Mouse (Mus musculus): ENCODE measurements around the gene Flt3l.

Gene Flt3l

GRCm38 (mm10) chr7:45135993-45136567 is at the start of gene Flt3l, which contains the start of gene Gm45713:
Gene Flt3l, minus strand, starts transcription at chr7:45136432.
Gene Gm45713, minus strand, starts transcription at chr7:45136231.
- DNase-seq (ENCODE audit: low read depth, low spot score): peak; percentile 78

GRCm38 (mm10) chr7:45185921-45186320 is 49.7 kb upstream of the Flt3l start:
- DNase-seq (ENCODE audit: low read depth, low spot score): no peak

- no peak for DNase-seq (ENCODE audit: low read depth, low spot score)
Measured at GRCm38 (mm10) chr7:45183672-45184071, 47.4 kb upstream of the Flt3l start.

GRCm38 (mm10) chr7:45182606-45183005 is 46.4 kb upstream of the Flt3l start:
- DNase-seq (ENCODE audit: low read depth, low spot score): no peak

- peak; percentile 97 for DNase-seq (ENCODE audit: low read depth, low spot score)
Measured at GRCm38 (mm10) chr7:45182199-45182601, 46.0 kb upstream of the Flt3l start.

GRCm38 (mm10) chr7:45181540-45181939 is 45.3 kb upstream of the Flt3l start:
- DNase-seq (ENCODE audit: low read depth, low spot score): peak; percentile 46

- DNase-seq (ENCODE audit: low read depth, low spot score): no peak
Measured at GRCm38 (mm10) chr7:45180896-45181477, 44.8 kb upstream of the Flt3l start, which contains the start of gene Pth2. Gene Pth2, plus strand, starts transcription at chr7:45180995.

- no peak for DNase-seq (ENCODE audit: low read depth, low spot score)
Measured at GRCm38 (mm10) chr7:45179469-45179868, 43.2 kb upstream of the Flt3l start, which contains the start of gene Gfy. Gene Gfy, minus strand, starts transcription at chr7:45179569.

GRCm38 (mm10) chr7:45178550-45178949 is 42.3 kb upstream of the Flt3l start:
- no peak for DNase-seq (ENCODE audit: low read depth, low spot score)

- DNase-seq (ENCODE audit: low read depth, low spot score): no peak
Measured at GRCm38 (mm10) chr7:45176356-45176755, 40.1 kb upstream of the Flt3l start.

GRCm38 (mm10) chr7:45175929-45176328 is 39.7 kb upstream of the Flt3l start:
- DNase-seq (ENCODE audit: low read depth, low spot score): no peak

- no peak for DNase-seq (ENCODE audit: low read depth, low spot score)
Measured at GRCm38 (mm10) chr7:45175398-45175797, 39.2 kb upstream of the Flt3l start.

- DNase-seq (ENCODE audit: low read depth, low spot score): no peak
Measured at GRCm38 (mm10) chr7:45174567-45175280, 38.5 kb upstream of the Flt3l start.

- peak; percentile 83 for DNase-seq (ENCODE audit: low read depth, low spot score)
Measured at GRCm38 (mm10) chr7:45173772-45174171, 37.5 kb upstream of the Flt3l start.

GRCm38 (mm10) chr7:45172974-45173373 is 36.7 kb upstream of the Flt3l start:
- peak; percentile 70 for DNase-seq (ENCODE audit: low read depth, low spot score)

GRCm38 (mm10) chr7:45169495-45169894 is 33.3 kb upstream of the Flt3l start:
- DNase-seq (ENCODE audit: low read depth, low spot score): no peak

- DNase-seq (ENCODE audit: low read depth, low spot score): no peak
Measured at GRCm38 (mm10) chr7:45168656-45169055, 32.4 kb upstream of the Flt3l start.

- DNase-seq (ENCODE audit: low read depth, low spot score): no peak
Measured at GRCm38 (mm10) chr7:45167761-45168445, 31.7 kb upstream of the Flt3l start.

GRCm38 (mm10) chr7:45166950-45167401 is 30.7 kb upstream of the Flt3l start:
- DNase-seq (ENCODE audit: low read depth, low spot score): no peak

- no peak for DNase-seq (ENCODE audit: low read depth, low spot score)
Measured at GRCm38 (mm10) chr7:45165701-45166100, 29.5 kb upstream of the Flt3l start.

- DNase-seq (ENCODE audit: low read depth, low spot score): no peak
Measured at GRCm38 (mm10) chr7:45164833-45165232, 28.6 kb upstream of the Flt3l start.

Data from R1 (cell line).